Comparison of ENCODE assay signal across 8 mouse cellular contexts in genomic region chr4:119107867-119108266, GRCm38 (mm10). TPM values are rescaled to one million over a fixed set of nuclear protein-coding genes. Genes with fewer than 3 reads are reported as not detected.
A peak's percentile ranks its signal among the peaks of the same experiment; 100 is the strongest.
DNase-seq lines count a peak whose midpoint lies in the region; ATAC-seq and TF ChIP-seq lines count a peak whose summit lies in the region.

No protein-coding gene starts in this region.

- peaks cover 19% of the 10 kb centered on the region for H3K4me1 ChIP-seq in lung, postnatal 0 days (ENCODE audit: insufficient read depth, low read depth, low read length)
- peaks cover 70% of the 10 kb centered on the region for H3K4me1 ChIP-seq in limb, embryonic 13.5 days
- H3K4me1 ChIP-seq in stomach, embryonic 16.5 days (ENCODE audit: control insufficient read depth, insufficient read depth, low read length), result peaks cover 51% of the 10 kb centered on the region

- TF ChIP-seq CTCF in lung, postnatal 0 days (IDR thresholded peaks at IDR 0.05), result no peak

- WGBS in lung, postnatal 0 days, result 62% methylated on average over 2 of the region's 2 CpGs
- 69% methylated on average over 2 of the region's 2 CpGs for WGBS in limb, embryonic 13.5 days
- WGBS in stomach, embryonic 16.5 days, result 48% methylated on average over 2 of the region's 2 CpGs

- intact Hi-C loops in left cerebral cortex, postnatal 14 days (cut with DNase I), result no loop called here

- no peak overlapping the region; the same call in 1 of the 2 replicates for H3K27ac ChIP-seq in lung, postnatal 0 days (ENCODE audit: low read length)
- H3K27ac ChIP-seq in limb, embryonic 13.5 days, result peak overlapping the region; percentile 69
- peak overlapping the region; percentile 99 for H3K27ac ChIP-seq in stomach, embryonic 16.5 days (ENCODE audit: low read length)

- peak overlapping the region; percentile 79 for H3K4me2 ChIP-seq in lung, postnatal 0 days (replicated peaks; ENCODE audit: low read depth, low read length)
- H3K4me2 ChIP-seq in limb, embryonic 13.5 days (replicated peaks), result peak overlapping the region; percentile 77
- peak overlapping the region; percentile 73 for H3K4me2 ChIP-seq in stomach, embryonic 16.5 days (ENCODE audit: low read depth, low read length)

- no peaks in the 10 kb centered on the region for H3K9me3 ChIP-seq in lung, postnatal 0 days (ENCODE audit: low read length)
- no peaks in the 10 kb centered on the region for H3K9me3 ChIP-seq in limb, embryonic 13.5 days
- no peaks in the 10 kb centered on the region for H3K9me3 ChIP-seq in stomach, embryonic 16.5 days (replicated peaks; ENCODE audit: control insufficient read depth, low read length)

- no peaks in the 10 kb centered on the region for H3K27me3 ChIP-seq in lung, postnatal 0 days (replicated peaks; ENCODE audit: insufficient read depth, low read length)
- H3K27me3 ChIP-seq in limb, embryonic 13.5 days, result no peaks in the 10 kb centered on the region
- no peaks in the 10 kb centered on the region for H3K27me3 ChIP-seq in stomach, embryonic 16.5 days (ENCODE audit: control insufficient read depth, insufficient read depth, low read length)

- no peak for TF ChIP-seq EP300 in lung, postnatal 0 days (IDR thresholded peaks at IDR 0.05)

- H3K9ac ChIP-seq in lung, postnatal 0 days (replicated peaks; ENCODE audit: low read depth), result no peak overlapping the region
- H3K9ac ChIP-seq in limb, embryonic 13.5 days, result peak overlapping the region; percentile 50; the same call in 1 of the 2 replicates
- H3K9ac ChIP-seq in stomach, embryonic 16.5 days (ENCODE audit: low read length), result peak overlapping the region; percentile 67; the same call in 1 of the 2 replicates

- DNase-seq in cerebellum, adult 11-12 months, result peak; percentile 64
- peak; percentile 18 for DNase-seq in lung, postnatal 0 days (ENCODE audit: low spot score)
- DNase-seq in lung, postnatal 10 days, result no peak
- DNase-seq in left cerebral cortex, postnatal 14 days (ENCODE audit: low spot score in 2 of 2), result no peak
- DNase-seq in layer of hippocampus, adult 11-12 months (ENCODE audit: low spot score), result no peak

- H3K4me3 ChIP-seq in lung, postnatal 0 days (ENCODE audit: low read depth, low read length), result 0 out of 2 replicates have a peak overlapping the region, but pooled peaks have one; percentile 87
- peak overlapping the region; percentile 73 for H3K4me3 ChIP-seq in limb, embryonic 13.5 days
- peak overlapping the region; percentile 85 for H3K4me3 ChIP-seq in stomach, embryonic 16.5 days (replicated peaks; ENCODE audit: low read length)

- no peak for ATAC-seq in cerebellum, adult (ENCODE audit: insufficient number of reproducible peaks, low FRiP score, low TSS enrichment)
- ATAC-seq in lung, postnatal 0 days, result no peak
- ATAC-seq in limb, embryonic 13.5 days (ENCODE audit: low FRiP score, low read depth), result no peak
- ATAC-seq in stomach, embryonic 16.5 days (ENCODE audit: insufficient read depth, low FRiP score), result no peak

- no peaks in the 10 kb centered on the region for H3K36me3 ChIP-seq in lung, postnatal 0 days (ENCODE audit: insufficient read depth, low read length)
- H3K36me3 ChIP-seq in limb, embryonic 13.5 days, result peaks cover 11% of the 10 kb centered on the region
- no peaks in the 10 kb centered on the region for H3K36me3 ChIP-seq in stomach, embryonic 16.5 days (ENCODE audit: control insufficient read depth, insufficient read depth, low read length)

RNA-seq across cellular contexts. Expression of gene Slc2a1, which starts 0.6 kb away (rescaled TPM):
- 16.7 and 20.4 TPM in 2 replicates for polyA plus RNA-seq in lung, postnatal 0 days (2015; fragmentation: Nextera tagmentation; extraction: Ambion mirVana)
- polyA plus RNA-seq in limb, embryonic 13.5 days (2015; fragmentation: Nextera tagmentation; extraction: Ambion mirVana), result 101 and 112 TPM in 2 replicates
- 142 and 155 TPM in 2 replicates for polyA plus RNA-seq in stomach, embryonic 16.5 days (2015; fragmentation: Nextera tagmentation; extraction: Ambion mirVana)
- 100 to 1,000 TPM in 1 of 2 experiments, 10 to 100 TPM in 1; 72.3 to 110 TPM for total RNA-seq in left cerebral cortex, postnatal 14 days (2021)

Comparison
In these comparisons a context has a peak if more than half of its experiments do, and no peak if none do; other contexts are left out.
1. DNase-seq: peak in cerebellum, adult 11-12 months (single experiment) and lung, postnatal 0 days (single experiment); none in lung, postnatal 10 days (single experiment), left cerebral cortex, postnatal 14 days (0 of 2) and layer of hippocampus, adult 11-12 months (single experiment).
2. Peak in every context shown above with its lines, with median percentiles within 50 percentile points of each other: H3K4me2 ChIP-seq and H3K4me3 ChIP-seq.